Mouse (Mus musculus) intestine, embryonic 15.5 days (tissue): ENCODE results near the gene Gm44596. TPM values are rescaled to one million over a fixed set of nuclear protein-coding genes. Genes with fewer than 3 reads are reported as not detected.
A peak's percentile ranks its signal among the peaks of the same experiment; 100 is the strongest.

Experiments used
- ATAC-seq: fragments of 200-750 bp; cut with Nextera tagmentation; 2 replicates; pipeline ENCODE4 v1.8.0; 2017; ENCODE audit warnings: moderate TSS enrichment, moderate library complexity
- H3K27ac ChIP-seq: fragments of 300-500 bp; sonication (generic); 2 replicates; pipeline ENCODE4 v1.5.1; 2015; ENCODE audit warnings: mild to moderate bottlenecking, inconsistent platforms
- H3K27me3 ChIP-seq: fragments of 300-500 bp; sonication (generic); replicated peaks from 2 replicates; pipeline ENCODE4 v1.6.1; 2015; ENCODE audit warnings: inconsistent platforms
- H3K36me3 ChIP-seq: fragments of 300-500 bp; sonication (generic); 2 replicates; pipeline ENCODE4 v1.6.1; 2015; ENCODE audit warnings: inconsistent platforms
- H3K4me1 ChIP-seq: fragments of 300-500 bp; sonication (generic); replicated peaks from 2 replicates; pipeline ENCODE4 v1.6.1; 2015; ENCODE audit warnings: inconsistent platforms
- H3K4me2 ChIP-seq: fragments of 300-500 bp; sonication (generic); replicated peaks from 2 replicates; pipeline ENCODE4 v1.6.1; 2015; ENCODE audit warnings: mild to moderate bottlenecking, inconsistent platforms
- H3K4me3 ChIP-seq: fragments of 300-500 bp; sonication (generic); replicated peaks from 2 replicates; pipeline ENCODE4 v1.5.1; 2015; ENCODE audit warnings: inconsistent platforms
- H3K9ac ChIP-seq: fragments of 300-500 bp; sonication (generic); 2 replicates; pipeline ENCODE4 v1.6.1; 2015; ENCODE audit warnings: inconsistent platforms
- H3K9me3 ChIP-seq: fragments of 300-500 bp; sonication (generic); 2 replicates; pipeline ENCODE4 v1.6.1; 2016; ENCODE audit warnings: inconsistent platforms
- WGBS: fragments of 180-500 bp; shearing (Covaris S2); methylation state at CpG from one replicate; pipeline ENCODE4 v1.1.7; 2015; 5-methylcytosine and 5-hydroxymethylcytosine counted together
- polyA plus RNA-seq: library from polyadenylated mRNA; unstranded; fragments of >200 nt; fragmentation: Nextera tagmentation; extraction: Ambion mirVana; gene quantifications from 2 replicates; pipeline ENCODE4 v1.2.1, GENCODE M21; 2015

The Gm44596 gene
- polyA plus RNA-seq, 1 experiment from 2014 or later: not detected

DNA sequence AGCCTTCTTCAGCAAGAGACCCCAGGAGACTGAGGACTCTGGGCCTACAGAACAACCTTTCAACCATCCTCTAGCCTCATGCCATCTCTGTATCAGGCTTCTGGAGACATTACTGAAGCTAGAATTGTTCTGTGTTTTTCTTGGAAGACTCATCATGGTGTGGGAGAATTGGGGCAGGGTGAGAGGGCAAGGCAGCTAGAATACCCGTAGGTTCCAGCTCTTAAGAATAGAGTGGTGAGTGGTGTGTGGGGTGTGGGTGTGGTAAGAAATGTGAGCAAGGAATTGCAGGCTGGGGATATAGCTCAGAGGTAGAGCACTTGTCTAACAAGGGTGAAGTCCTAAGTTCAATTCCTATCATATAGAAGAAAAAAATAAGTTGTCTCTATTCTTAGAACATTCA lies 9.7 kb downstream of the Gm44596 start:
- WGBS: 72% methylated on average over 1 of the region's 1 CpGs
- no peak for ATAC-seq

DNA sequence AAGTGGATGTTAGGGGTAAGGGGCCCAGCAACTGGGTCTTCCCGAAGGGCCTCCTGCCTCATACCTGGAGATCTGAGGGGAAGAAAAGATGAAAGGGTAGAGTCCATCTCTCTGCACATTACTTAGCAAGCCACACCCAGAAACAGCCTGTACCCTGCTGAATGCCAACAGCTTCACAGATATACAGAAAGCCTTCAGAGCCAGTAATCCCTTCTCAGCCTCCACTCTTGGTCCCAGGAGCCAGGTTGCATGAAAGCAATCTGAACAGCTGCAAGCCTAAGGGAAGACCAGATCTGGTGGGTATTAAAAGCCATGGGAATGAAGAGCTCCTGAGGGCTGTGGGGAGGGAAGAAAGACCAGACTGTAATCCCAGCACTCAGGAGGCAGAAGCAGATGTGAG lies 13.9 kb downstream of the Gm44596 start:
- H3K27ac ChIP-seq: 0 out of 2 replicates have a peak overlapping the region, but pooled peaks have one; percentile 1
- no peaks in the 10 kb centered on the region for H3K27me3 ChIP-seq
- no peak overlapping the region for H3K4me3 ChIP-seq
- H3K36me3 ChIP-seq: no peaks in the 10 kb centered on the region
- 55% methylated on average over 1 of the region's 1 CpGs for WGBS
- H3K4me2 ChIP-seq: no peak overlapping the region
- H3K9me3 ChIP-seq: no peaks in the 10 kb centered on the region
- no peak overlapping the region for H3K9ac ChIP-seq
- H3K4me1 ChIP-seq: 0 out of 2 replicates have a peak, but pooled peaks cover 4% of the 10 kb centered on the region
- ATAC-seq: peak; percentile 86

More for the DNA sequence above, 9.7 kb downstream of the Gm44596 start:
- Histone ChIP-seq H3K9me3 (no peaks in the 10 kb centered on the region), H3K4me2 (no peak overlapping the region), H3K36me3 (no peaks in the 10 kb centered on the region), H3K9ac (no peak overlapping the region), H3K27me3 (no peaks in the 10 kb centered on the region), H3K4me3 (no peak overlapping the region), H3K27ac (no peak overlapping the region), H3K4me1 (0 out of 2 replicates have a peak, but pooled peaks cover 4% of the 10 kb centered on the region)

DNA sequence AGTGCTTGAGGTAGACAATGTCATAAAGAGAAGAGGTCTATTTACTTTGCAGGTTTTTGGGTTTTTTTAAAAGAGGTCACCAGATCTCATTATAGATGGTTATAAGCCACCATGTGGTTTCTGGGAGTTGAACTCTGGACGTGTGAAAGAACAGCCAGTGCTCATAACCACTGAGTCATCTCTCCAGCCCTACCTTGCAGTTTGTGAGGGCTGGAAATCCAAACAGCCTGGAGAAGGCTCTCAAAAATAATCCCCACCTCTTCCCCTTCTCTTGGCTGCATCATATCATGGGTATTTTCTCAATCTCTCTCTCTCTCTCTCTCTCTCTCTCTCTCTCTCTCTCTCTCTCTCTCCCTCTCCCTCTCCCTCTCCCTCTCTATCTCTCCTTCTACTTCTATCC lies 15.4 kb downstream of the Gm44596 start:
- H3K4me2 ChIP-seq: no peak overlapping the region
- no peaks in the 10 kb centered on the region for H3K9me3 ChIP-seq
- no peak overlapping the region for H3K9ac ChIP-seq
- H3K27me3 ChIP-seq: no peaks in the 10 kb centered on the region
- H3K36me3 ChIP-seq: no peaks in the 10 kb centered on the region
- WGBS: 37% methylated on average over 1 of the region's 1 CpGs
- no peak for ATAC-seq
- H3K27ac ChIP-seq: no peak overlapping the region
- no peak overlapping the region for H3K4me3 ChIP-seq
- 0 out of 2 replicates have a peak, but pooled peaks cover 4% of the 10 kb centered on the region for H3K4me1 ChIP-seq

DNA sequence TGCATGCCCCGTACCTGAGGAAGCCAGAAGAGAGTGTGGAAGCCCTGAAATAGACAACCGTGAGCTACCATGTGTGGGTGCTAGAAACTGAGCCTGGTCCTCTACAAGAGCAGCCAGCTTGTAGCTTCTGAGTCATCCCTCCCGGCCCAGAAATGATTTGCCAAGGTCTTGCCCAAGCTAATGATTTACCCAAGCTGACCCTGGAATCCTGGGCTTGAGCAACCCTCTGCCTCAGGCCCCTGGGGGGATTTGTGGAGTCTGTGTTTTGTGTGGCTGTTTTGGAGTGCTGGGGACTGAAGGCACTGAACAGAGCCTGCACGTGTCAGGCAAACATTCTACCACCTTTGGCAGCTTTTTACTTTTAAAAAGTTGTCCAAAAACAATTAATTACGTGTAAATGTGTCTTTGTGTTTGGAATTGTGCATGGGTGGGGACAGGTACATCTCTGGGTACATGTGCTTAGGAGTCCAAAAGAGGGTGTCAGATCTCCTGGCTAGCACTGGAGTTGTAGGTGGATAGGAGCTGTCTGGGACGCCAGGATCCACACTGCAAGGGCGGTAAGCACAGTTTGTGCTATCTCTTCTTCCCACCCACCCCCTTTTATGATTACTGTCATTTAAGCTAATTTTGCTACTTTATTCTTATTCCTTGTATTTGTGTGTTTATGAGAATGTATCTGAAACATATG lies 22.4 kb downstream of the Gm44596 start:
- H3K4me1 ChIP-seq: 0 out of 2 replicates have a peak, but pooled peaks cover 7% of the 10 kb centered on the region
- ATAC-seq: peak; percentile 76
- 63% methylated on average over 7 of the region's 7 CpGs for WGBS
- H3K4me3 ChIP-seq: no peak overlapping the region
- H3K27me3 ChIP-seq: no peaks in the 10 kb centered on the region
- H3K9ac ChIP-seq: no peak overlapping the region
- H3K9me3 ChIP-seq: no peaks in the 10 kb centered on the region
- H3K36me3 ChIP-seq: no peaks in the 10 kb centered on the region
- H3K27ac ChIP-seq: no peak overlapping the region
- H3K4me2 ChIP-seq: no peak overlapping the region

DNA sequence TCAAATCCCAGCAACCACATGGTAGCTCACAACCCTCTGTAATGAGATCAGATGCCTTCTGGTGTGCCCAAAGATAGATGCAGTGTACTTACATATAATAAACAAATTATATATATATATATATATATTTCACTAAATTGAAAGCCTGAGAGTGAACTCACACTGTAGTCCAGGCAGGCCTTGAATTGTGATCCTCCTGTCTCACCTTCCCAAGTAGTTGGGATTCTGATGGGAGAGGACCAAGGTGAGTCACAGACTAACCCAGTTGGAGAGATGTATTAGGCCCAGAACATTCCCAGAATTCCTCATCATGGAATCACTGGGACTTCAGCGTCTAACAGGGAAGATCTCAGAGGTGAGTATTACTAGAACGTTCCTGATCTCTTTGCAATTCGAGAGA lies 23.7 kb downstream of the Gm44596 start, which contains the start of gene Nrip2:
Gene Nrip2, plus strand, starts transcription at position 301 of the 400 bp plus-strand sequence.
- Histone ChIP-seq H3K36me3 (no peaks in the 10 kb centered on the region), H3K27me3 (no peaks in the 10 kb centered on the region), H3K27ac (peak within 1 kb of the TSS; percentile 27; the same call in 1 of the 2 replicates), H3K4me2 (peak within 1 kb of the TSS; percentile 56), H3K4me1 (0 out of 2 replicates have a peak, but pooled peaks cover 7% of the 10 kb centered on the region), H3K9ac (peak within 1 kb of the TSS; percentile 34), H3K9me3 (no peaks in the 10 kb centered on the region), H3K4me3 (peak within 1 kb of the TSS; percentile 26)
- no peak for ATAC-seq
- WGBS: 71% methylated on average over 3 of the region's 3 CpGs

DNA sequence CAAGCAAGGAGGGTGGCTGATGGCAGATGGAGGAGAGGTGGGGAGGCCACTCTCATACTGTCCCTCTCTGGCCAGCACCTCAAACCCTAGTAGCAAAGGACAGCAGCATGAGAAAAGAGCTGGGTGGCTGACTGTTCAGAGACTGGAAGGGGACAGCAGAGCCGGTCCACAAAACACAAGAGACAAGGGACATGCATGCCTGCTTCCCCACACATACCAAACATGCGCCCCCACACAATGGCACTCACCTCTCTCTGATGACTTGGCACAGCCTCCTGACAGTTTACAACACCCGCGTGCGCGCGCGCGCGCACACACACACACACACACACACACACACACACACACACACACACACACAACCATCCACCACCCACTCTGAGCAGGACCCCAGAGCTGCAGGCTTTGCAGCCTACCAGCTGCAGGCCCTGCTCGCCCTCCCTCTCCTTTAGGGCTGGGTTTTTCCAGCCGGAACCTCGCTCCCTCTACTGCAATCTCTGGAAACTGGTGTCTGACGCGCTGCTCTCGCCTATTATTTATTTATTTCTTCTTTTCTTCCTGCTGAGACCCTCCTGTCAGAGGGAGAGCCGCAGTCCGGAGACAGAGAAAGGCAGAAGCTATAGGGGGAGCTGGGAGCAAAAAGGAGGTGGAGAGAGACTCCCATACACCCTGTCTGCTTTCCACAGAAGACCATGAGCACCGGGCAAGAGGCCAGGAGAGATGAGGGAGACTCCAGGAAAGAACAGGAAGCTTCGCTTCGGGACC lies 24.3 kb downstream of the Gm44596 start:
- ATAC-seq: peak; percentile 71
- WGBS: 18% methylated on average over 19 of the region's 21 CpGs

DNA sequence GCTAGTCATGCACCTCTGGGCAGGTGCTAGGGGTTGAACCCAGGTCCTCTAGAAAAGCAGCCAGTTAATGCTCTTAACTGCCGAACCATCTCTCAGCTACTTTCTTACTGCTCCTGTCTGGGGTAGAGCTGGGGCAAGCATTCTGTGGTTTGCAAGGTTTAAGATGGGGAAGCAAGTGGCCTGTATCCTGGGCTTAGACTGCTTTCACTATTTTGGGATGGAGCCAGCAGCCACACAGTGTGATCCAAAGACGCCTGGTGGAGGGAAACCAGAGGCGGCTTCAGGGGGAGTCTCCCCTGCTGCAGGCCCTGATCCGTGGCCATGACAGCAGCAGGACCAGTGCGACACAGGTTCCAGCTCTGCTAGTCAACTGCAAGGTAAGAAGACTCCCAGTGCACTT lies 29.4 kb downstream of the Gm44596 start:
- Histone ChIP-seq H3K4me1 (0 out of 2 replicates have a peak, but pooled peaks cover 7% of the 10 kb centered on the region), H3K27ac (no peak overlapping the region), H3K9ac (no peak overlapping the region), H3K4me2 (no peak overlapping the region), H3K27me3 (no peaks in the 10 kb centered on the region), H3K4me3 (no peak overlapping the region), H3K36me3 (peaks cover 22% of the 10 kb centered on the region), H3K9me3 (no peaks in the 10 kb centered on the region)
- ATAC-seq: no peak
- WGBS: 58% methylated on average over 5 of the region's 5 CpGs

More for the DNA sequence above, 24.3 kb downstream of the Gm44596 start:
- Histone ChIP-seq H3K4me2 (peak overlapping the region; percentile 56), H3K4me1 (0 out of 2 replicates have a peak, but pooled peaks cover 7% of the 10 kb centered on the region), H3K9me3 (no peaks in the 10 kb centered on the region), H3K27me3 (no peaks in the 10 kb centered on the region), H3K9ac (peak overlapping the region; percentile 34), H3K36me3 (no peaks in the 10 kb centered on the region), H3K27ac (peak overlapping the region; percentile 27; the same call in 1 of the 2 replicates), H3K4me3 (peak overlapping the region; percentile 26)

DNA sequence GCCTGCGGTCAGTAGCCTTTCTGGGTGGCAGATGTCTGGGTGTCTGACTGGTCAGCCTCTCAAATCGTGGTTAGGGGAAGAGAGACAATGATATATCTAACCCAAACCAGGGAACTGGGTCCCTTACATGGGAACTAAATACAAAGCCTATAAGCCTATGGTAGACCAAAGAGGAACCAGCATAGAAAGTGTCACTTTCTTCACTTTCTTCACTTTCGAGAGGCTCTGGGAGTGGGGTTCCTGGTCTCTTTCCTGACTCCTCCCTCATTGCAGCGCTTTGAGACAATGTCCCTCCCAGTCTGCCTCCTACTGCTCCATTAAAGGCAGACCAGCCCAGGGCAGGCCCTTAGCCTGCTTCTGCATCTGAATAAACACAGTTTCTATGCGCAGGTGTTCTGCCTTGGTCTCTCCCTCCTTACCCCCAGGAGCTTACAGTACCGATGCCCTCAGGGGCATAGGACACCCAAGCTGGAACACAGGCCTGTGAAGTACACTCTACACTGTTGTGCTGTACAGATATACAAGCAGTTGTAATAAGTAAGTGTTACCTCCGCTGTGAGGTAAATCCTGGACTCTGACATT lies 33.3 kb downstream of the Gm44596 start:
- no peak for ATAC-seq
- no peak overlapping the region for H3K4me3 ChIP-seq
- H3K4me1 ChIP-seq: no peaks in the 10 kb centered on the region
- peaks cover 40% of the 10 kb centered on the region for H3K36me3 ChIP-seq
- H3K4me2 ChIP-seq: no peak overlapping the region
- no peak overlapping the region for H3K9ac ChIP-seq
- WGBS: 84% methylated on average over 7 of the region's 7 CpGs
- H3K27ac ChIP-seq: no peak overlapping the region
- H3K27me3 ChIP-seq: no peaks in the 10 kb centered on the region
- H3K9me3 ChIP-seq: no peaks in the 10 kb centered on the region

DNA sequence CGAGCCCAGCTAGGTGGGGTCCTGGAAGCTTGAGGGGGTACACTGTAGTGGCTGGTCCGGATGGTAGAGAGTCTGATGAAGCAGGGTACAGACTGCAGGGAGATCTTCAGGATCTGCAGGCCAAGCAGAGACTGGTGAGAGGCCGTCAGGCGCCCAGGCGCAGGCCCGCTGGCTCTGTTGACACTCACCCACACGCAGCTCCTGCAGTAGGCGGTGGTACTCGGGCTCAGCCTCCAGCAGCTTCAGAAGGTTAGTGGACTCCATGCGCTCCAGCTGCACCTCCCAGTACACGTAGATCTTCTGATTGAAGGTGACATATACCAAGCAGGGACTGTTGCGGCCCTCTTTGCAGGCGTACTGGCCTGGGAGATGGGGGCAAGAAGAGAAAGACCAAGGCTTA lies 35.0 kb downstream of the Gm44596 start:
- ATAC-seq: no peak
- Histone ChIP-seq H3K9me3 (no peaks in the 10 kb centered on the region), H3K4me2 (no peak overlapping the region), H3K27me3 (no peaks in the 10 kb centered on the region), H3K4me1 (no peaks in the 10 kb centered on the region), H3K27ac (no peak overlapping the region), H3K36me3 (peaks cover 40% of the 10 kb centered on the region), H3K4me3 (no peak overlapping the region), H3K9ac (no peak overlapping the region)
- 94% methylated on average over 13 of the region's 13 CpGs for WGBS

DNA sequence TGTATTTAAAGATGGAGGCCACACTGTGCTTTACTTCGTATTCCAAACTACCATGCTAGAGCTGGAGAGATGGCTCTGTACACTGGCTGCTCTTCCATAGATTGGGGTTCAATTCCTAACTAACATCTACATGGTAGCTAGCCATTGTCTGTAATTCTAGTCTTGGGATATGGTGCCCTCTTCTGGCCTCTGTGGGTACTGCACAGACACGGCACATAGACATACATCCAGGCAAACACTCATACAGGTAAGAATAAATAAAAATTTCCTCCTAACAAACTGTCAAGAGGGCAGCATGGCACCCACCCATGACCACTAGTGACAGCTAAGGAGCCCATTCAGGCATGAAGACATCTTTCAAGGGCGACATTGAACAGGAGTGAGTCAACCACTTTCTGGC lies 35.8 kb downstream of the Gm44596 start:
- Histone ChIP-seq H3K36me3 (peaks cover 40% of the 10 kb centered on the region), H3K9ac (no peak overlapping the region), H3K4me1 (no peaks in the 10 kb centered on the region), H3K27ac (no peak overlapping the region), H3K4me3 (no peak overlapping the region), H3K27me3 (no peaks in the 10 kb centered on the region), H3K4me2 (no peak overlapping the region), H3K9me3 (no peaks in the 10 kb centered on the region)
- WGBS: 16% methylated on average over 3 of the region's 3 CpGs
- ATAC-seq: peak; percentile 53

DNA sequence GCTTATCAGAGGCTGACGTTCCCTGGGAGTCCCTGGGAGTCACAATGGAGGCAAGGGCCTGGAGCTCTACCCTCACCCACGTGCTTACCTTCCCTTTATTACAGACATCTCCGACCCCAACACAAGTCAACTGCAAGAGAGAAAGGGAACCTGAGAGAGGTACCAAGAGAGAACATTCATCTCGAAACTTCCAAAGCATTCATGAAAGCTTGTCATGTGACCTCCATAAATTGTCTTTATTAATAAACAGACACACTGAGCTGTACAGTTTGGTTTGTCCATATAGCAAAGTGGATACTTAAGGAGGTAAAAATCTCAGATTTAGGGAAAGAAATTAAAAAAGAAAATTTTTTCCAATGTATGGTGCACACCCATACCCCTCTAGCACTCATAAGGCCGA lies 40.9 kb downstream of the Gm44596 start:
- no peaks in the 10 kb centered on the region for H3K27me3 ChIP-seq
- H3K4me3 ChIP-seq: no peak overlapping the region
- H3K4me1 ChIP-seq: no peaks in the 10 kb centered on the region
- H3K27ac ChIP-seq: no peak overlapping the region
- H3K36me3 ChIP-seq: peaks cover 7% of the 10 kb centered on the region; the same call in 1 of the 2 replicates
- ATAC-seq: no peak
- no peaks in the 10 kb centered on the region for H3K9me3 ChIP-seq
- H3K9ac ChIP-seq: no peak overlapping the region
- 83% methylated on average over 5 of the region's 5 CpGs for WGBS
- H3K4me2 ChIP-seq: no peak overlapping the region

DNA sequence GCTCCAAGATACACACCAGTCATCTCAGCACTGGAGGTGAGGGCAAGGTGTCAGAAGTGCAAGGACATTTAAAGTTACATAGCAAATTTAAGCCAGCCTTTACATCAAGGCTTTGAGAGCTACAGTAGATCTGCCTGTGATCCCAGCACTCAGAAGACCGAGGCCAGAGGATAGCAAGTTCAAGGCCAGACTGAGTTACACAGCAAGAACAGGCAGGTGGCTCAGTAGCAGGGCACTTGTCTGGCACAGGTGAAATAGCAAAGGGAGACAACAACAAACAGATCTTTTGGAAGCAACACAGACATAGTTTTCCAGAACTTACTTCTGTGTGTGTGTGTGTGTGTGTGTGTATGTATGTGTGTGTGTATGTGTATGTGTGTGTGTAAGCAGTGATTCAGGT lies 42.8 kb downstream of the Gm44596 start:
- 77% methylated on average over 1 of the region's 1 CpGs for WGBS
- H3K36me3 ChIP-seq: no peaks in the 10 kb centered on the region
- H3K9me3 ChIP-seq: no peaks in the 10 kb centered on the region
- no peak overlapping the region for H3K27ac ChIP-seq
- H3K9ac ChIP-seq: no peak overlapping the region
- no peaks in the 10 kb centered on the region for H3K27me3 ChIP-seq
- no peak for ATAC-seq
- no peak overlapping the region for H3K4me2 ChIP-seq
- no peak overlapping the region for H3K4me3 ChIP-seq
- H3K4me1 ChIP-seq: 0 out of 2 replicates have a peak, but pooled peaks cover 3% of the 10 kb centered on the region
